Mouse (Mus musculus) lung, embryonic 16.5 days (tissue): Measurements from ENCODE around the gene Fbxo42. TPM values are rescaled to one million over a fixed set of nuclear protein-coding genes. Genes with fewer than 3 reads are reported as not detected.

Experiments used
- ATAC-seq: fragments of 200-750 bp; cut with Nextera tagmentation; 2 replicates; pipeline ENCODE4 v1.8.0; 2017; ENCODE audit warnings: low read depth, mild to moderate bottlenecking, moderate library complexity
- H3K27ac ChIP-seq: fragments of 300-500 bp; sonication (generic); 2 replicates; pipeline ENCODE4 v1.5.1; 2014; ENCODE audit warnings: mild to moderate bottlenecking, control low read depth, low read length
- H3K27me3 ChIP-seq: fragments of 300-500 bp; sonication (generic); 2 replicates; pipeline ENCODE4 v1.6.1; 2014; ENCODE audit warnings: low read depth, low read length, mixed read lengths; ENCODE audit not compliant: control insufficient read depth, insufficient read depth
- H3K36me3 ChIP-seq: fragments of 300-500 bp; sonication (generic); 2 replicates; pipeline ENCODE4 v1.6.1; 2014; ENCODE audit warnings: low read length; ENCODE audit not compliant: control insufficient read depth, insufficient read depth
- H3K4me1 ChIP-seq: fragments of 300-500 bp; sonication (generic); replicated peaks from 2 replicates; pipeline ENCODE4 v1.6.1; 2014; ENCODE audit warnings: low read length, mixed read lengths; ENCODE audit not compliant: control insufficient read depth, insufficient read depth
- H3K4me2 ChIP-seq: fragments of 300-500 bp; sonication (generic); 2 replicates; pipeline ENCODE4 v1.6.1; 2014; ENCODE audit warnings: low read depth, low read length, control low read depth
- H3K4me3 ChIP-seq: fragments of 300-500 bp; sonication (generic); 2 replicates; pipeline ENCODE4 v1.5.1; 2014; ENCODE audit warnings: mild to moderate bottlenecking, low read length, control low read depth
- H3K9ac ChIP-seq: fragments of 300-500 bp; sonication (generic); 2 replicates; pipeline ENCODE4 v1.6.1; 2014; ENCODE audit warnings: low read length, control low read depth
- H3K9me3 ChIP-seq: fragments of 300-500 bp; sonication (generic); 2 replicates; pipeline ENCODE4 v1.6.1; 2016; ENCODE audit warnings: low read length; ENCODE audit not compliant: control insufficient read depth
- WGBS: fragments of 180-500 bp; shearing (Covaris S2); extraction: QIAGEN DNeasy Blood & Tissue Kit; methylation state at CpG from one replicate; pipeline ENCODE4 v1.1.7; 2014; 5-methylcytosine and 5-hydroxymethylcytosine counted together
- polyA plus RNA-seq: library from polyadenylated mRNA; unstranded; fragments of >200 nt; fragmentation: Nextera tagmentation; extraction: Ambion mirVana; gene quantifications from 2 replicates; pipeline ENCODE4 v1.2.1, GENCODE M21; 2015

The Fbxo42 gene
- polyA plus RNA-seq, 1 experiment from 2014 or later = 21.1 TPM

GRCm38 (mm10) chr4:141238492-141239387 is 91.0 kb downstream of the Fbxo42 start:
- Histone ChIP-seq H3K9me3 (no peaks in the 10 kb centered on the region), H3K4me1 (peaks cover 38% of the 10 kb centered on the region), H3K27ac (no peak overlapping the region), H3K36me3 (no peaks in the 10 kb centered on the region), H3K4me3 (peak overlapping the region; percentile 57), H3K9ac (peak overlapping the region; percentile 64), H3K4me2 (peak overlapping the region; percentile 82), H3K27me3 (peaks cover 13% of the 10 kb centered on the region; the same call in 1 of the 2 replicates)
- no peak for ATAC-seq
- 7% methylated on average over 20 of the region's 20 CpGs for WGBS

DNA sequence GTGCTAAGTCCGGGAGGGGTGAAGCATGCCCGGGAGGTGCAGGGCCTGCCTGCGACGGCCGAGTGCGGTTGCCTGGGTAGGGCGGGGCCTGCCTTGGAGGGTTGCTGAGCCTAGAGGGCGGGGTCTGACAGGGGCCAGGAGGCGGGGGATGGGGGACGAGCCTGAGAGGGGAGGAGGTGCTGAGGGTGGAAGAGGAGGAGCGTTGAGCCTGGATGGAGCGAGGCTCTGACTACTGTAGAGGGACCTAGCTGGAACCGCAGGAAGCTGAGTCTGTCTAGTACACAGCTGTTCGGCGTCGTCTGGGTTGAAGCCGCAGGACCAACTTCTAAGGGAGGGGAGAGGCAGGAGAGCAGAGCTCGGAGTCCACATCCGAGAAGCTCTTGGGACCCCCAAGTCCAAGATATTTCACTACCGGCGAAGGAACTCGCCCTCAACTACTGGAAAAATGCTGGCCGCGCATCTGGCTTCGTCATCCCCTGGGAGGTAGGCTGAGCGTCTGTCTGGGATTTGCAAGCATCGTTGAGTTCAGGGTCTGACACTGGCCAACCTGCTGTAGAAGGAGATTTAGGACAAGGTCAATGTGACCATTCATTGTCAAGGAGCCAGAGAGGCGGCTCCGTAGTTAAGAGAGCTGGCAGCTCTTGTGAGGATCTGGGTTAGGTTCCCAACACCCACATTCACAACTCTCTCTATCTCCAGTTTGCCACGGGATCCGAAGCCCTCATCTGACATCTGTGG is 91.8 kb downstream of the Fbxo42 start, which contains the start of gene Arhgef19:
TSS of gene Arhgef19 (plus strand) at position 112 of the 738 bp plus-strand sequence.
- H3K27me3 ChIP-seq = peaks cover 13% of the 10 kb centered on the region; the same call in 1 of the 2 replicates
- H3K36me3 ChIP-seq = no peaks in the 10 kb centered on the region
- H3K4me3 ChIP-seq = peak within 1 kb of the TSS; percentile 57
- H3K9me3 ChIP-seq = no peaks in the 10 kb centered on the region
- WGBS = 1% methylated on average over 31 of the region's 31 CpGs
- H3K27ac ChIP-seq = peak within 1 kb of the TSS; percentile 45
- peaks cover 40% of the 10 kb centered on the region for H3K4me1 ChIP-seq
- H3K4me2 ChIP-seq = peak within 1 kb of the TSS; percentile 82
- peak; percentile 91 for ATAC-seq
- H3K9ac ChIP-seq = peak within 1 kb of the TSS; percentile 64

GRCm38 (mm10) chr4:141240617-141241016 is 92.9 kb downstream of the Fbxo42 start:
- Histone ChIP-seq H3K4me2 (peak overlapping the region; percentile 82), H3K27me3 (peaks cover 13% of the 10 kb centered on the region; the same call in 1 of the 2 replicates), H3K27ac (peak overlapping the region; percentile 71), H3K9me3 (no peaks in the 10 kb centered on the region), H3K36me3 (no peaks in the 10 kb centered on the region), H3K4me3 (peak overlapping the region; percentile 57), H3K9ac (0 out of 2 replicates have a peak overlapping the region, but pooled peaks have one; percentile 5), H3K4me1 (peaks cover 51% of the 10 kb centered on the region)
- peak; percentile 37 for ATAC-seq
- 2% methylated on average over 14 of the region's 14 CpGs for WGBS

DNA sequence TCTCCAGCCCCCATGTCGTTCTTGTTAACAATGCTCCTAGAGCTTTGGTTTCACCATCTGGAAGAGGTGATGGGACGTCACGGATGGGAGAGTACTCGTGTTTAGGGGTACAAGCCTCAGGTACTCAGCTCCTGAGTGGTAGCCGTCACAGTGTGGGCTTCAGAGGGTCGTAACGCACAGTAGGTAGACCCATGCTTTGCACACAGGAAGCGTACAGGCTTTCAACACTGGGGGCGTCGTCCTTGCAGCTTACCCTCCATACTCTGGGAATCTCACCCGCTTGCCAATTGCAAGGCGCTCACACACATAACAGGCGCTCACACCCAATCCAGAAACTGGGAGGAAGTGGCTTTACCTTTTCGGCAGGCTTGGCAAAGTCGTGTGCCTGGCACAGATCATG is 94.1 kb downstream of the Fbxo42 start:
- WGBS = 33% methylated on average over 15 of the region's 15 CpGs
- peak overlapping the region; percentile 48 for H3K4me2 ChIP-seq
- peak overlapping the region; percentile 87 for H3K27ac ChIP-seq
- no peaks in the 10 kb centered on the region for H3K36me3 ChIP-seq
- H3K9ac ChIP-seq = peak overlapping the region; percentile 62; the same call in 1 of the 2 replicates
- H3K9me3 ChIP-seq = no peaks in the 10 kb centered on the region
- peaks cover 63% of the 10 kb centered on the region for H3K4me1 ChIP-seq
- H3K4me3 ChIP-seq = peak overlapping the region; percentile 45
- ATAC-seq = no peak
- H3K27me3 ChIP-seq = peaks cover 19% of the 10 kb centered on the region; the same call in 1 of the 2 replicates

- H3K27ac ChIP-seq = peak overlapping the region; percentile 87
- peak overlapping the region; percentile 48 for H3K4me2 ChIP-seq
- H3K9me3 ChIP-seq = no peaks in the 10 kb centered on the region
- peak overlapping the region; percentile 62 for H3K9ac ChIP-seq
- peak overlapping the region; percentile 45 for H3K4me3 ChIP-seq
- H3K27me3 ChIP-seq = peaks cover 22% of the 10 kb centered on the region
- no peaks in the 10 kb centered on the region for H3K36me3 ChIP-seq
- H3K4me1 ChIP-seq = peaks cover 72% of the 10 kb centered on the region
- 4% methylated on average over 9 of the region's 11 CpGs for WGBS
- peak; percentile 56 for ATAC-seq
These were observed 95.0 kb downstream of the Fbxo42 start for GRCm38 (mm10) chr4:141242651-141243241.

- Histone ChIP-seq H3K4me3 (peak overlapping the region; percentile 45), H3K9ac (peak overlapping the region; percentile 62), H3K4me2 (peak overlapping the region; percentile 48), H3K27ac (peak overlapping the region; percentile 95; the same call in 1 of the 2 replicates), H3K27me3 (peaks cover 31% of the 10 kb centered on the region), H3K36me3 (no peaks in the 10 kb centered on the region), H3K4me1 (peaks cover 76% of the 10 kb centered on the region), H3K9me3 (no peaks in the 10 kb centered on the region)
- ATAC-seq = no peak
- 25% methylated on average over 5 of the region's 5 CpGs for WGBS
These were observed 95.9 kb downstream of the Fbxo42 start for GRCm38 (mm10) chr4:141243636-141244035.

DNA sequence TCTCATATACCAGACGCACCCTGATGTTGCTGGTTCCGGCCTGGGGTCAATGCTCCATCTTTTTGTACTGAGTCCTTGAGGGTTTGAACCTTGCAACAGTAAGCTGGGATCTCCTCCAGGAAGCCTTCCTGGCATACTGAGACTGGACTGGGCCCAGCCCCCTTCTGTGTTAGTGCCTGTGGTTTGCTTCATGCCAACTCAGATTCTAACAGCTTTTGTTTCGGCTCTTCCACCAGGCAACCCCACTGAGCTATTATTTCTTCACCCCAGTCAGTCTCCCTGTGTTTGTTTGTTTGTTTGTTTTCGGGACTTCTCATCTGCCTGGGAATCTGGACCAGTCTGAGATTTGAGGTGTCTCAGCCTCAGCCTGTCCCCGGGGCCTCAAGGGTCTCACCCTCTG is 96.7 kb downstream of the Fbxo42 start:
- peaks cover 32% of the 10 kb centered on the region for H3K27me3 ChIP-seq
- H3K27ac ChIP-seq = peak overlapping the region; percentile 95
- H3K4me1 ChIP-seq = peaks cover 69% of the 10 kb centered on the region
- no peaks in the 10 kb centered on the region for H3K36me3 ChIP-seq
- peak overlapping the region; percentile 45 for H3K4me3 ChIP-seq
- 46% methylated on average over 5 of the region's 5 CpGs for WGBS
- ATAC-seq = no peak
- H3K9me3 ChIP-seq = no peaks in the 10 kb centered on the region
- peak overlapping the region; percentile 62 for H3K9ac ChIP-seq
- H3K4me2 ChIP-seq = peak overlapping the region; percentile 48

DNA sequence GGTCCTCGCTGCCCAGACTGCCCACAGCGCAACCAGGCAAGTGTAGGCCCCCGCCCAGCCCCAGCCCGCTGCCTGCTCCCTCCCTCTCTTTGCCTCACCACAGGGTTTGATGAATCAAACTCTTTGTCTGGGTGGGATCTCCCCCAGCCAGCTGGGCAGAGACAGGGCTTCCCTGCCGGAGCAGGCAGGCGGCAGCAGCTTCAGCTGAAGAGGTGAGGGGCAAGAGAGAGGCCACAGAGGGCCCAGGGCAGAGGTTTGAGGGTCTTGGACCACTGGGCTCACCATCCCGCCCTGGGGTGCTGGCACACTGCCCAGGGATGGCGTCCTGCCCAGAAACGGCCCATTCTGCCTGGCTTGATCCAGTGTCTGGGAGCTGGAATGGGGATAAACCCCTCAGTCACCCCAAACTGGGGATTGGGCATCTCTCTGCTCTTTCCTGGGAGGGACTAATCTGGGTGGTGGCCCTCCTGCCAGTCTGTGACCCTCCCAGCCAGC is 97.3 kb downstream of the Fbxo42 start:
- Histone ChIP-seq H3K27ac (peak overlapping the region; percentile 95), H3K4me3 (peak overlapping the region; percentile 45), H3K36me3 (no peaks in the 10 kb centered on the region), H3K9me3 (no peaks in the 10 kb centered on the region), H3K27me3 (peaks cover 32% of the 10 kb centered on the region), H3K4me2 (peak overlapping the region; percentile 48), H3K9ac (peak overlapping the region; percentile 62), H3K4me1 (peaks cover 63% of the 10 kb centered on the region)
- 10% methylated on average over 9 of the region's 9 CpGs for WGBS
- peak; percentile 2; the same call in 1 of the 2 replicates for ATAC-seq
